Mouse (Mus musculus) CD4-positive, CD25-positive, alpha-beta regulatory T cell, adult 9 weeks (primary cell): Measurements from ENCODE around the gene Atl3. TPM values are rescaled to one million over a fixed set of nuclear protein-coding genes. Genes with fewer than 3 reads are reported as not detected.

ENCODE experiments used
- polyA plus RNA-seq: library from polyadenylated mRNA; unstranded; fragments of 100-300 nt; shearing (Covaris generic); gene quantifications from one replicate; pipeline ENCODE4 v1.2.1, GENCODE M21; 2017

The Atl3 gene
- polyA plus RNA-seq: 18.9 TPM

GRCm38 (mm10) chr19:7493352-7494186, at the start of gene Atl3:
Gene Atl3 (plus strand): TSS chr19:7494040.

GRCm38 (mm10) chr19:7482599-7483511, 11.0 kb upstream of the Atl3 start, which contains the start of gene Rtn3:
Gene Rtn3 (minus strand): TSS chr19:7483281.

GRCm38 (mm10) chr19:7557328-7557822, 63.5 kb downstream of the Atl3 start, which contains the start of gene Pla2g16:
Gene Pla2g16 (plus strand): TSS chr19:7557459.

Other genes with a start within 250 kb of the Atl3 start
- gene Rcor2, start 226.7 kb upstream of the Atl3 start, polyA plus RNA-seq: 0.27 TPM
- gene Mark2, start 152.2 kb upstream of the Atl3 start, polyA plus RNA-seq: 83.1 TPM
- gene Spindoc, start 111.0 kb upstream of the Atl3 start, polyA plus RNA-seq: 4.3 TPM
- 0.09 TPM for gene 2700081O15Rik, start 76.4 kb upstream of the Atl3 start, polyA plus RNA-seq
- 81.5 TPM for gene Rtn3, start 10.8 kb upstream of the Atl3 start, polyA plus RNA-seq
- 111 TPM for gene Pla2g16, start 63.4 kb downstream of the Atl3 start, polyA plus RNA-seq
- not detected for gene Lgals12, start 113.2 kb downstream of the Atl3 start, polyA plus RNA-seq
- not detected for gene Hrasls5, start 118.5 kb downstream of the Atl3 start, polyA plus RNA-seq
- gene Slc22a19, start 217.3 kb downstream of the Atl3 start, polyA plus RNA-seq: not detected